19 mouse cellular contexts compared by ENCODE assay signal in the genomic region with DNA sequence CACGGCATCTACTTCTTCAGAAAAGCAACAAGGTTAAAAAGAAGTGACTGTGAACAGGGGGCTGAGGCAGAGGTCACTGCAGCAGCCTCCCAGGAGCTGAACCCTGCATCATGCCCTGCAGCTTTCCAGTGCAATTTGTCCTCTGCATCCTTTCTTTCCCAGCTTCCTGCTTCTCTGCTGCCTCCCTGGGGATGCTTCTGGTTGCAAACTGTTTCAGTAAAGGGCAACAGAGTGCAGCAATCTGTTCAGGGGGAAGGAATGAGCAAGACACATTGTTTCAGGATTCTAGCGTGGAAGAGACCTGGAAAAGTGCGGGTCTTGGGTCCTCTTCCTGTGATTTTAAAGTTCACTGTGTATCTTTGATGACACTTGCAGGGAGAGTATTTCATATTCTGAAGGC.
DNase-seq lines count a peak whose midpoint lies in the region; ATAC-seq lines count a peak whose summit lies in the region.
"Had no signal": no experiment of that assay in that cellular context is flagged by ENCODE, and none has a peak within 500 bp of the region (broad histone marks: within the 10 kb centered on the region; RNA-seq: fewer than 3 reads in every experiment).

No protein-coding gene starts in this region.

- H3K27ac ChIP-seq in limb, embryonic 11.5 days (replicated peaks; ENCODE audit: low read depth, low read length), result no peak overlapping the region
- no peak overlapping the region for H3K27ac ChIP-seq in limb, embryonic 10.5 days
- H3K27ac ChIP-seq in hindbrain, embryonic 13.5 days, result peak overlapping the region; percentile 15
- H3K27ac ChIP-seq: embryonic facial prominence, embryonic 15.5 days; forebrain, embryonic 13.5 days; macrophage had no signal

- H3K4me3 ChIP-seq in limb, embryonic 11.5 days (ENCODE audit: low read depth, low read length), result no peak overlapping the region
- no peak overlapping the region for H3K4me3 ChIP-seq in limb, embryonic 10.5 days
- no peak overlapping the region for H3K4me3 ChIP-seq in hindbrain, embryonic 13.5 days
- H3K4me3 ChIP-seq: embryonic facial prominence, embryonic 15.5 days; forebrain, embryonic 13.5 days had no signal

- no peak for ATAC-seq in limb, embryonic 11.5 days (ENCODE audit: insufficient number of reproducible peaks, low FRiP score, low TSS enrichment, low read depth)
- ATAC-seq in hindbrain, embryonic 13.5 days (ENCODE audit: low FRiP score), result no peak
- ATAC-seq: forebrain, embryonic 13.5 days had no signal

- WGBS in limb, embryonic 11.5 days, result 71% methylated on average over 3 of the region's 3 CpGs
- WGBS in limb, embryonic 10.5 days, result 74% methylated on average over 3 of the region's 3 CpGs
- whole genome bisulfite sequencing in hindbrain, embryonic 13.5 days, result 51% methylated on average over 3 of the region's 3 CpGs

- no peak overlapping the region for H3K9ac ChIP-seq in limb, embryonic 11.5 days (ENCODE audit: low read length)
- H3K9ac ChIP-seq in hindbrain, embryonic 13.5 days, result no peak overlapping the region; the same call in 1 of the 2 replicates
- H3K9ac ChIP-seq: embryonic facial prominence, embryonic 15.5 days; forebrain, embryonic 13.5 days had no signal

- H3K4me2 ChIP-seq in limb, embryonic 11.5 days (ENCODE audit: low read depth, severe bottlenecking), result no peak overlapping the region
- no peak overlapping the region for H3K4me2 ChIP-seq in hindbrain, embryonic 13.5 days
- H3K4me2 ChIP-seq: embryonic facial prominence, embryonic 15.5 days; forebrain, embryonic 13.5 days; heart, embryonic 11.5 days; liver, embryonic 11.5 days had no signal

- no peaks in the 10 kb centered on the region for H3K4me1 ChIP-seq in limb, embryonic 11.5 days (ENCODE audit: control insufficient read depth, insufficient read depth, low read length)
- no peaks in the 10 kb centered on the region for H3K4me1 ChIP-seq in limb, embryonic 10.5 days
- H3K4me1 ChIP-seq in hindbrain, embryonic 13.5 days (replicated peaks), result peaks cover 21% of the 10 kb centered on the region
- H3K4me1 ChIP-seq: embryonic facial prominence, embryonic 15.5 days; forebrain, embryonic 13.5 days had no signal

- peak; percentile 14 to 15 for DNase-seq in cerebellum, postnatal 25 days
- DNase-seq in cerebellum, postnatal 14 days, result no peak
- peak; percentile 19 for DNase-seq in limb, embryonic 11.5 days (ENCODE audit: low spot score)
- DNase-seq in limb, embryonic 10.5 days (ENCODE audit: low spot score), result no peak
- DNase-seq in brain, adult 2 months (ENCODE audit: low read depth, low spot score), result peak; percentile 37
- DNase-seq in ovary, adult 18-20 months (ENCODE audit: low spot score), result no peak
- DNase-seq in spleen, postnatal 4 days (ENCODE audit: low spot score in 2 of 2), result no peak
- DNase-seq: adrenal gland, postnatal 10 days; B cell, adult 2 months; kidney, adult 9 months; kidney, postnatal 36 days; lung, adult 2 months; thymus, postnatal 14 days had no signal

- H3K36me3 ChIP-seq in limb, embryonic 11.5 days (ENCODE audit: control insufficient read depth, insufficient read depth, low read length), result no peaks in the 10 kb centered on the region
- no peaks in the 10 kb centered on the region for H3K36me3 ChIP-seq in limb, embryonic 10.5 days
- H3K36me3 ChIP-seq in hindbrain, embryonic 13.5 days, result no peaks in the 10 kb centered on the region
- H3K36me3 ChIP-seq: embryonic facial prominence, embryonic 15.5 days had no signal

- no peaks in the 10 kb centered on the region for H3K9me3 ChIP-seq in limb, embryonic 11.5 days (ENCODE audit: control insufficient read depth, low read length)
- H3K9me3 ChIP-seq in limb, embryonic 10.5 days (replicated peaks), result no peaks in the 10 kb centered on the region
- H3K9me3 ChIP-seq in hindbrain, embryonic 13.5 days, result no peaks in the 10 kb centered on the region
- H3K9me3 ChIP-seq: embryonic facial prominence, embryonic 15.5 days; forebrain, embryonic 13.5 days had no signal

- no peaks in the 10 kb centered on the region for H3K27me3 ChIP-seq in limb, embryonic 11.5 days (ENCODE audit: control insufficient read depth, insufficient read depth, low read length)
- H3K27me3 ChIP-seq in limb, embryonic 10.5 days (ENCODE audit: low read depth, poor library complexity, severe bottlenecking), result no peaks in the 10 kb centered on the region
- no peaks in the 10 kb centered on the region for H3K27me3 ChIP-seq in hindbrain, embryonic 13.5 days
- H3K27me3 ChIP-seq: embryonic facial prominence, embryonic 15.5 days; forebrain, embryonic 13.5 days had no signal

Comparison
In these comparisons a context has a peak if more than half of its experiments do, and no peak if none do; other contexts are left out.
1. DNase-seq: peak in cerebellum, postnatal 25 days (2 of 2), limb, embryonic 11.5 days (single experiment) and brain, adult 2 months (single experiment); none in cerebellum, postnatal 14 days (0 of 2), limb, embryonic 10.5 days (single experiment), ovary, adult 18-20 months (single experiment) and spleen, postnatal 4 days (0 of 2).